Mouse (Mus musculus) lung, embryonic 15.5 days (tissue): ENCODE results near the gene Gnai3. TPM values are rescaled to one million over a fixed set of nuclear protein-coding genes. Genes with fewer than 3 reads are reported as not detected.

Experiments
- ATAC-seq: fragments of 200-750 bp; cut with Nextera tagmentation; 2 replicates; pipeline ENCODE4 v1.8.0; 2017; ENCODE audit warnings: moderate number of reproducible peaks, borderline replicate concordance; ENCODE audit not compliant: low FRiP score, low TSS enrichment; ENCODE audit errors: extremely low read depth
- H3K27ac ChIP-seq: fragments of 300-500 bp; sonication (generic); 2 replicates; pipeline ENCODE4 v1.5.1; 2015; ENCODE audit warnings: moderate library complexity, mild to moderate bottlenecking, inconsistent platforms
- H3K27me3 ChIP-seq: fragments of 300-500 bp; sonication (generic); 2 replicates; pipeline ENCODE4 v1.6.1; 2015; ENCODE audit warnings: inconsistent platforms
- H3K36me3 ChIP-seq: fragments of 300-500 bp; sonication (generic); 2 replicates; pipeline ENCODE4 v1.6.1; 2015; ENCODE audit warnings: inconsistent platforms
- H3K4me1 ChIP-seq: fragments of 300-500 bp; sonication (generic); 2 replicates; pipeline ENCODE4 v1.6.1; 2015; ENCODE audit warnings: inconsistent platforms
- H3K4me2 ChIP-seq: fragments of 300-500 bp; sonication (generic); 2 replicates; pipeline ENCODE4 v1.6.1; 2015; ENCODE audit warnings: inconsistent platforms, mild to moderate bottlenecking, moderate library complexity
- H3K4me3 ChIP-seq: fragments of 300-500 bp; sonication (generic); 2 replicates; pipeline ENCODE4 v1.5.1; 2015; ENCODE audit warnings: mild to moderate bottlenecking, inconsistent platforms
- H3K9ac ChIP-seq: fragments of 300-500 bp; sonication (generic); 2 replicates; pipeline ENCODE4 v1.6.1; 2015; ENCODE audit warnings: inconsistent platforms
- H3K9me3 ChIP-seq: fragments of 300-500 bp; sonication (generic); 2 replicates; pipeline ENCODE4 v1.6.1; 2016; ENCODE audit warnings: inconsistent platforms
- WGBS: fragments of 180-500 bp; shearing (Covaris S2); methylation state at CpG from one replicate; pipeline ENCODE4 v1.1.7; 2015; 5-methylcytosine and 5-hydroxymethylcytosine counted together
- polyA plus RNA-seq: library from polyadenylated mRNA; unstranded; fragments of >200 nt; fragmentation: Nextera tagmentation; extraction: Ambion mirVana; gene quantifications from 2 replicates; pipeline ENCODE4 v1.2.1, GENCODE M21; 2015

Gene Gnai3
- polyA plus RNA-seq, 1 experiment from 2014 or later, result 162 TPM

DNA sequence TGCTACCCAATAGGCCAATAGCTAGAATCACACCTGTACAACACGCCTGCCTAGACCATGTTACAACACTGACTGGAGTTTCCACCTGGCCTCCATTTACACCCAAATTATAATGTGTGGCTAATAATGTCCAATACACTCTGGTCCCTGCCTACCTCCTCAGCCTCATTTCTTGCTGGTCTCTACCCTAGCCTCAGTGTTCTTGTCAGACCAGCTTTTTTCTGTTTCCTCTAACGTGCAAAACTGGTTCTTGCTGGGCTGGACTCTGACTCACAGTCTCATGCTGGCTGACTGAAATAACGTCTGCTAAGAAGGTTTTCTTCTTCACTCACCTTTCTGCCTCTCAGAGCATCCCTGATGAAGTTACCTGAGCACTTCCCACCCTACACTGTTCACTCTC lies 19.6 kb downstream of the Gnai3 start:
- Histone ChIP-seq H3K9me3 (no peaks in the 10 kb centered on the region), H3K36me3 (peaks cover 5% of the 10 kb centered on the region; the same call in 1 of the 2 replicates), H3K4me1 (peaks cover 8% of the 10 kb centered on the region), H3K9ac (no peak overlapping the region), H3K4me3 (no peak overlapping the region), H3K4me2 (no peak overlapping the region), H3K27ac (no peak overlapping the region), H3K27me3 (no peaks in the 10 kb centered on the region)
- no peak for ATAC-seq
- WGBS, result 84% methylated on average over 3 of the region's 3 CpGs

DNA sequence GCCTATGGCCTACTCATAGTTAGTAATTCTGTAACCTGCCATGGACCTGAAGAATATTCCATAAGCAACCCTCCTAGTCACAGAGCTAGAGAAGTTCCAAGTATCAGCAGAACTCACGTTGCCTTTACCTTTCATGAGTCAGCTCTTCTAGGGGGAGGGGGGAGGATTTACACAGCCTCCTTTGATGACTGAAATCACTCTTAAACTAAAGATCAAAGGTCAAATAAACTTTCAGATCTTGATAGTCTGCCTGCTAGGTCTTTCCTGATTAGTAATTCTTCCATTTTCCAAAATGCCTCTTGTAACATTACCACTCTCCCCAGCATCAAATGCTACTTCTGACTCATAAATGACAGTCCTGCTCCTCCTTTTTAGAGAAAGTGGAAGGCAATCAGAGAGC lies 21.8 kb downstream of the Gnai3 start:
- H3K36me3 ChIP-seq, result peaks cover 17% of the 10 kb centered on the region
- H3K4me1 ChIP-seq, result 0 out of 2 replicates have a peak, but pooled peaks cover 4% of the 10 kb centered on the region
- no peak overlapping the region for H3K4me2 ChIP-seq
- no peaks in the 10 kb centered on the region for H3K27me3 ChIP-seq
- 47% methylated on average over 1 of the region's 1 CpGs for WGBS
- no peaks in the 10 kb centered on the region for H3K9me3 ChIP-seq
- no peak overlapping the region for H3K27ac ChIP-seq
- no peak overlapping the region for H3K9ac ChIP-seq
- no peak for ATAC-seq
- H3K4me3 ChIP-seq, result no peak overlapping the region

DNA sequence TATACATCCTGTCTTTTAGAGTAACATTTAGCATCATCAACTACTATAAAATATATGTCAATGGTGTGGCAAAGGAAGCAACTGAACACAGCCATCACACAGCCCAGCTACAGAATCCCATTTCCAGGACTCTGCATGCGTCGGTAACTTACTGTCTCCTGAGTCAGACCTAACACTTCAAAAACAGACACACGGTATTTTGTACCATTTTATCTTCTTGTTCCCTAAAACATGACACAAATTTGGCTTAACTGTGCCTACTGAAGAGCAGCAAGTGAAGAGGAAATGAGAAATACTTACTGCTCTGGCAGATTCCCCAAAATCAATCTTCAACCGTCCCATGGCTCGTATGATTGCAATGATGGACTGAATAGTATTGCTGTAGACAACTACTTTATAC lies 22.7 kb downstream of the Gnai3 start:
- no peak for ATAC-seq
- Histone ChIP-seq H3K4me3 (no peak overlapping the region), H3K4me2 (no peak overlapping the region), H3K4me1 (no peaks in the 10 kb centered on the region), H3K9ac (no peak overlapping the region), H3K36me3 (peaks cover 20% of the 10 kb centered on the region), H3K27me3 (no peaks in the 10 kb centered on the region), H3K27ac (no peak overlapping the region), H3K9me3 (no peaks in the 10 kb centered on the region)
- WGBS, result 75% methylated on average over 5 of the region's 5 CpGs

DNA sequence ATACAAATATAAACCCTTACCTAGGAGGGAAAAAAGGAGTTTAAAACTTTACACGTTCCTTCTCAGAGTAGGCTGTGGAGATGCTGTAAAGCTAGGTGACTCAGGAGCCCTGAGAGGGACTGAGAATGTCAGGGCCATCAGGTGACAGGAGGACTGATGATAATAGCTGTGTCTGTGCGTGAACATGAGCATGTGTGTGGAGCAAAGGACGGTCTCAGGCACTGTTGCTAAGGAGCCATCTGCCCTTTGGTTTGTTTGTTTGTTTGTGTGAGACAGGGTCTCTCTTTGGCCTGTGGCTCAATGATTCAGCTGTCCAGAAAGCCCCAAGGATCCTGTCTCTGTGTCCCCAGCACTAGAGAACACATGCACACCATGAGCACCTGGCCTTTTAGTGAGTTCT lies 24.8 kb downstream of the Gnai3 start:
- peaks cover 28% of the 10 kb centered on the region for H3K36me3 ChIP-seq
- no peak for ATAC-seq
- H3K27ac ChIP-seq, result no peak overlapping the region
- no peak overlapping the region for H3K4me2 ChIP-seq
- no peak overlapping the region for H3K4me3 ChIP-seq
- no peak overlapping the region for H3K9ac ChIP-seq
- WGBS, result 72% methylated on average over 3 of the region's 3 CpGs
- H3K27me3 ChIP-seq, result no peaks in the 10 kb centered on the region
- no peaks in the 10 kb centered on the region for H3K4me1 ChIP-seq
- no peaks in the 10 kb centered on the region for H3K9me3 ChIP-seq

DNA sequence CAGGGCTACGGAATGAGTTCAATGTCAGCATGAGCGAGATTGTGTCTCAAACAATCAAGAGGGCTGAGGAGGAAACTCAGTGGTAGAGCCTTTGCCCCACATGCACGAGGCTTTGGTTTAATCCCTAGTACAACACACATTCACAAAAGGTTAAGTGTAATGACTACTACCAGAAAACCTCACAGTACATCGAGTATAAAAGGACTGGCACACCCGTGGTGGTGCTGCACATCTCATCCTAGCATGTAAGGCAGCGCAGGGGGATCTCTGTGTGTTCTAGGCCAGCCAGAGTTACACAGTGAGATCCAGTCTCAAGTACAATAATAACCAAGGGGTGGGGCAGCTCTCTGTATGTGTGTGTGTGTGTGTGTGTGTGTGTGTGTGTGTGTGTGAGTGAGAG lies 28.5 kb downstream of the Gnai3 start:
- Histone ChIP-seq H3K36me3 (peaks cover 39% of the 10 kb centered on the region), H3K4me1 (no peaks in the 10 kb centered on the region), H3K4me3 (no peak overlapping the region), H3K4me2 (no peak overlapping the region), H3K9me3 (no peaks in the 10 kb centered on the region), H3K27ac (no peak overlapping the region), H3K9ac (no peak overlapping the region), H3K27me3 (no peaks in the 10 kb centered on the region)
- ATAC-seq, result no peak
- WGBS, result 87% methylated on average over 6 of the region's 6 CpGs

DNA sequence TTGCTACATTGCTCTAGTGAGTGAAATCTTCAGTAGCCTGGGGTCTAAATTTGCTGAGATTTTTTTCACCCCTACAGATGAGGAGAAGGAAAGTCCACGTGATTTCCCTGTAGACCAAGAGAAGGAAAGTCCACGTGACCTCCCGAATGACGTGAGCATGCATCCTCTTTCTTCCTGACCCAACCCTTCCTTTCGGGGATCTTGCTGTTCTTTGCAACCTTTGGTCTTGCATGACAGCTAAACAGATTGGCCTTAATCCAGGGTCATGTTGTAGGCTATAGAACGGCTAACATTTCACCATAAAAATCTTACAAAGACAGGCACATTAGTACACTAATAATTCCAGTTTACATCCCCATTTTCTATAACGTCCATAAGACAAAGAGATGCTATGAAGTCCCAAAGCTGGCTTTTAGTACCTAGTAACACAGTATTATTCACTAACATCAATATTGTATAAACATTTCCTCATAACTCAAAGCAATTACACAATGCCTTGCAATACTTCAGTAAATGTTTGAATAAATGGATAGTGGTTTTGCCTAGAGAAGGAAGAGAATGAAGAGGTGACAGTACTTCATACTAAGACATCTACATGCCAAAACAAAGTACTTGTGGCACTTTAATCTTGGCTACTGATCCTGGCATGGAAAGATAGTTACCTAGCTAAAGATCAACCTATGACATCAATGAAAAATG lies 32.2 kb downstream of the Gnai3 start:
- Histone ChIP-seq H3K4me3 (no peak overlapping the region), H3K36me3 (peaks cover 57% of the 10 kb centered on the region), H3K9ac (no peak overlapping the region), H3K27me3 (no peaks in the 10 kb centered on the region), H3K27ac (no peak overlapping the region), H3K4me1 (no peaks in the 10 kb centered on the region), H3K9me3 (no peaks in the 10 kb centered on the region), H3K4me2 (no peak overlapping the region)
- no peak for ATAC-seq
- 84% methylated on average over 7 of the region's 7 CpGs for WGBS

DNA sequence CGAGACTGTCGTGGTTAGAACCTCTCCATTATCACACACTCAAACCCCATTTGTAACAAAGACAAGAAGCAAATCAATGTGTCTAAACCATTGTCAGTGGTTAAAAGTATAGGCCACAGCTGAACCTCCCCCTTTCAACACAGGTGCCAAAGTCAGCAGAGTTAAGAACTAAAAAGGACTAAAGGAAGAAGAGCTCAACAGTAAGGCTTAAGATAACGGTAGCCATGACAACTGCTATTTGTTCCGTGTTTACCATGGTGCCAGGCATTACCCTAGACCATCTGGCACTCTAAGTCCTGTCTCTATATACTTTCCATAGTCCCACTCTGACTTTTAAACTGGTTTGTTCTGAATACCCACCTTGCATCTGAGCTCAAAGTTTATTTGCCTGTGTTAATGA lies 33.3 kb downstream of the Gnai3 start:
- no peaks in the 10 kb centered on the region for H3K9me3 ChIP-seq
- H3K27me3 ChIP-seq, result no peaks in the 10 kb centered on the region
- H3K4me3 ChIP-seq, result no peak overlapping the region
- H3K27ac ChIP-seq, result no peak overlapping the region
- no peak for ATAC-seq
- H3K9ac ChIP-seq, result no peak overlapping the region
- no peak overlapping the region for H3K4me2 ChIP-seq
- H3K36me3 ChIP-seq, result peaks cover 62% of the 10 kb centered on the region
- no peaks in the 10 kb centered on the region for H3K4me1 ChIP-seq
- 81% methylated on average over 4 of the region's 4 CpGs for WGBS

DNA sequence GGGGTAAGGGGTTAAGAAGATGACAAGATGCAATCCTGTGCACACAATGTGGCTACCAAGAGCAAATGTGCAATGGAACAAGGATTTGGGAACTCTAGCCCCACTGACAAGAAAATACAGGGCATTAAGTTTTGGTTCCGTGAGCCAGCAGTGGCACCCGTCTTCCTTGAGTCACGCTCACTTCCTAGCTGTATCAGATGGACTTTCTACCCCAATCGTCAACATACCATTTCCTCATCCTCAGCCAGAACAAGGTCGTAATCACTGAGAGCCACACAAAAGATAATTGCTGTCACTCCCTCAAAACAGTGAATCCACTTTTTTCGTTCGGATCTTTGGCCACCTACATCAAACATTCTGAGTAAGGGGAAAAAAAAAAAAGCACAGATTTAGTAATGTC lies 33.7 kb downstream of the Gnai3 start:
- Histone ChIP-seq H3K27ac (no peak overlapping the region), H3K27me3 (no peaks in the 10 kb centered on the region), H3K9me3 (no peaks in the 10 kb centered on the region), H3K9ac (no peak overlapping the region), H3K4me1 (no peaks in the 10 kb centered on the region), H3K4me2 (no peak overlapping the region), H3K4me3 (no peak overlapping the region), H3K36me3 (peaks cover 59% of the 10 kb centered on the region)
- WGBS, result 81% methylated on average over 7 of the region's 7 CpGs
- no peak for ATAC-seq

DNA sequence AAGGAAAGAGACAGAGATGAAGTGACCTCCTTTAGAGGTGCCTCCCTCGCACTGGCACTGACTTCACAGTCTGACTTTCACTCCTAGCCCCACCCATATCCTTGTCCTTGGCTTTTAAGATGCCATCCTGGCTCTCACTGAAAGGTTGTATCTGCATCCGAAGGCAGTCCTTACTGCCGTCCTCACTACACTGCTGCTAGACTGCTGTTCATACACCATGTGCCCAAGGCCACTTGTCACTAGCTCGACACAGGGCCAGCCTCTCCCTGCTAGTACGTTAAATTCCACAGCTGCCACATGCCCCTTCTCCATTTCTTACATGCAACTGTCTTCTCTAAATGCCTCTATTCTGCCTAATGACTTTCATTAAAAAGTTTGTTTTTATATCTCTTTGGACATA lies 34.6 kb downstream of the Gnai3 start:
- Histone ChIP-seq H3K27ac (no peak overlapping the region), H3K4me1 (no peaks in the 10 kb centered on the region), H3K4me3 (no peak overlapping the region), H3K9me3 (no peaks in the 10 kb centered on the region), H3K36me3 (peaks cover 64% of the 10 kb centered on the region), H3K27me3 (no peaks in the 10 kb centered on the region), H3K9ac (no peak overlapping the region), H3K4me2 (no peak overlapping the region)
- WGBS, result 72% methylated on average over 5 of the region's 5 CpGs
- no peak for ATAC-seq

DNA sequence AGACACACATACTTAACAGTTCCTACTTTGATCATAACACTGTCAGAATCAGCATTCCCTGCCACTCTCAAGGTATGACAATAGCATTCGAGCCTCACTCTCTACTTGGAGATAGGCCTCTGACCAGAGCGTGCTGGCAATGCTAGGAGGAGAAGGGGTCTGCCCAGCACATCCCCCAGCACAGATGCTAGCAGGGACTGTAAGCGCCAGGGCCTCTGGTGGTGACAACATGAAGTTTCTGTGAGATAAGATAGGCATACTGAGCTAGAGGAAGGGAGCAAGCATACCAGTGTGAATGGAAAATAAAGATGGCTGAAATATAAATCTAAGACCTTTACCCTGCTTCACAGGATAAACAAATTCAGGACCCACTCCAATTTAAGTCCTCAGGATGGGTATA lies 40.7 kb downstream of the Gnai3 start:
- H3K4me3 ChIP-seq, result no peak overlapping the region
- H3K4me2 ChIP-seq, result no peak overlapping the region
- H3K9me3 ChIP-seq, result no peaks in the 10 kb centered on the region
- H3K36me3 ChIP-seq, result peaks cover 40% of the 10 kb centered on the region
- no peak for ATAC-seq
- H3K27ac ChIP-seq, result no peak overlapping the region
- WGBS, result 70% methylated on average over 3 of the region's 3 CpGs
- H3K4me1 ChIP-seq, result no peaks in the 10 kb centered on the region
- H3K27me3 ChIP-seq, result no peaks in the 10 kb centered on the region
- H3K9ac ChIP-seq, result no peak overlapping the region

DNA sequence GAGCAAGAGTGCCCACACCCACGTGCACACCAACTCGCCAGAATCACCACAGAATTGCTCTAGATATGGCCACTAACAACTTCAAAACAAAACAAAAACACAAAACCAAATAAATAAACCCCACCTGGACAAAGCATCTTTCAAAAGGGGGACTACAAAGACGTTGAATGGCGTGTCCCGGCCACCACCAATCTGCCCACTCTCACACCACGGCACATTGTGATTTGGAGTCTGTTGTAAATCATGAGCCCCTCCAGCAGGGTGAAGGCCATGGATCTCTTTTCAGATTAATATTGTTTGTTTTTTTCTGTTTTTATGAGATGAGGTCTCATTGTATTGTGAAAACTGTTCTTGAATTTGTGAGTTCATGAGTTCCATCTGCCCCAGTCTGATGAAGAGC lies 43.9 kb downstream of the Gnai3 start:
- no peaks in the 10 kb centered on the region for H3K4me1 ChIP-seq
- H3K27me3 ChIP-seq, result no peaks in the 10 kb centered on the region
- no peaks in the 10 kb centered on the region for H3K9me3 ChIP-seq
- no peak overlapping the region for H3K9ac ChIP-seq
- peaks cover 17% of the 10 kb centered on the region; the same call in 1 of the 2 replicates for H3K36me3 ChIP-seq
- no peak overlapping the region for H3K4me2 ChIP-seq
- ATAC-seq, result no peak
- H3K4me3 ChIP-seq, result no peak overlapping the region
- 83% methylated on average over 6 of the region's 6 CpGs for WGBS
- H3K27ac ChIP-seq, result no peak overlapping the region

DNA sequence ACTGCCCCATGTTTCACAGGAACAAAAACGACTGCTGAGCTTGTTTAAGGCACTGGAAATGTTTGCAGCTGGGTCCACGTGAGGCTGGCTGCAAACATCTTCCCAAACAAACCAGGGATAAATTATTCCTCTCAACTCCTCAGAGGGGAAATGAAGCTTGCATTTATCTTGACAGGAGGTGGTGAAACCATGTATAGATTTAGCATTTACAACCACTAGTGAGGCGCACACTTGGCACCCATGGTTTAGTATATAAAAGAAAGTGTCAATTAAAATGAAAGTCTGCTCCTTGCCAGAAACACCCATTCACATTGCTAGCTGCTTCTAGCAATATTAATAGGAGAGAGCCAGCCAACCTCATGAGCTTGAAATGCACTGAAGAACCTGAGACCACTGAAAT lies 44.4 kb downstream of the Gnai3 start:
- Histone ChIP-seq H3K9me3 (no peaks in the 10 kb centered on the region), H3K27me3 (no peaks in the 10 kb centered on the region), H3K4me1 (no peaks in the 10 kb centered on the region), H3K9ac (no peak overlapping the region), H3K4me3 (no peak overlapping the region), H3K4me2 (no peak overlapping the region), H3K36me3 (peaks cover 13% of the 10 kb centered on the region; the same call in 1 of the 2 replicates), H3K27ac (no peak overlapping the region)
- WGBS, result 36% methylated on average over 3 of the region's 3 CpGs
- no peak for ATAC-seq

DNA sequence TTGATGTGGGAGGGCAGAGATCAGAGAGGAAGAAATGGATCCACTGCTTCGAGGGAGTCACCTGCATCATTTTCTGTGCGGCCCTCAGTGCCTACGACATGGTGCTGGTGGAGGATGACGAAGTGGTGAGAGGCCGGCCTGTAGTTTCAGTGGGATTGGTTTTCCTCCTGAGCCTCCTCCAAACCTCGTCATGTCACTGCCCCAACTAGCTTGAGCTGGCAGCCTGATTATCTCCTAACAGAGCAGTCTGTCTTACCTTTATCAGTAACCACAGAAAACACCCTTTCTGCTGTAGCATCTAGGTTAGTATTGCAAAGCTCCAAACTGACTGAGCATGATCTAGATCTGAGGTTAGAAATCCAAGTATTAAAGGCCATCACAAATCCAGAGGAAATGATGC lies 47.6 kb downstream of the Gnai3 start:
- Histone ChIP-seq H3K36me3 (no peaks in the 10 kb centered on the region), H3K9ac (no peak overlapping the region), H3K27ac (no peak overlapping the region), H3K4me2 (no peak overlapping the region), H3K4me1 (no peaks in the 10 kb centered on the region), H3K9me3 (no peaks in the 10 kb centered on the region), H3K27me3 (no peaks in the 10 kb centered on the region), H3K4me3 (no peak overlapping the region)
- WGBS, result 78% methylated on average over 6 of the region's 6 CpGs
- no peak for ATAC-seq
